Mouse (Mus musculus) right cerebral cortex, adult 2 months (tissue): Measurements from ENCODE around the gene Cops3.
A peak's percentile ranks its signal among the peaks of the same experiment; 100 is the strongest.

Experiments
- DNase-seq, 2 experiments: peaks; one replicate each; pipeline ENCODE4 v3.0.0; 2021 to 2022; ENCODE audit warnings: low spot score in 2 of 2

Gene Cops3

DNA sequence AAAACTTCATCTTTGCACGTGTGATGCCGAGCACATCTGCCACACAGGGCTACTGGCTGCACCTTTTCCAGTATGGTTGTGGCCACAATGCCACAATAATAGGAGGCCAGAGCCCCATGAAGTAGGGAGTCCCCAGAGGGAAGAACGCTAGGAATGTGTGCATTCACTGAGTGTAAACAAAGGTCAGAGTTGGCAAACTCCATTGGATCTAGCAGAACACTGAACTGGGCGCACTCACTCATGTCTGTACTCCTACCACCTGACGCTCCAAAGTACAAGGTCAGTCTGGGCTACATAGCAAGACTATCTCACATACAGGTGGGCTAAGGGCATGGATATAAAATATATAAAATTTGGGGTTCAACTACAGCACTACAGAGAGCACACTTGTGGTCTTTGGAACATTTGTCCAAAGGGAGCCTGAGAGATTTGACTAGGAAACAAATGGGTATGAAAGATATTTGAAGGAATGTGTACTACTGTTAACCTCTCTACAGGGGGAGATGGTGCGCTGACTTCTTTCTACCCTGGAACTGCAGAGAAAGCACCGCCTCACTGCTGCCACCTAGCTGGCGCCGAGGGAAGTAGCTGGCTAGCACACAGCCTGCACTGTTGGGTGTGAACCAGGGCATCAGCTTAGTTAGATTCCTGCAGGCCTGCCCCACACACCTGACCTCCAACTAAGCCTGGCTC, 61.3 kb downstream of the Cops3 start:
- DNase-seq = peak; percentile 64 to 65

- DNase-seq = no peak
These were observed 62.4 kb downstream of the Cops3 start for GRCm38 (mm10) chr11:59777259-59777658.

GRCm38 (mm10) chr11:59775435-59776148, 64.0 kb downstream of the Cops3 start:
- DNase-seq = no peak

GRCm38 (mm10) chr11:59774522-59774921, 65.1 kb downstream of the Cops3 start:
- no peak for DNase-seq

DNA sequence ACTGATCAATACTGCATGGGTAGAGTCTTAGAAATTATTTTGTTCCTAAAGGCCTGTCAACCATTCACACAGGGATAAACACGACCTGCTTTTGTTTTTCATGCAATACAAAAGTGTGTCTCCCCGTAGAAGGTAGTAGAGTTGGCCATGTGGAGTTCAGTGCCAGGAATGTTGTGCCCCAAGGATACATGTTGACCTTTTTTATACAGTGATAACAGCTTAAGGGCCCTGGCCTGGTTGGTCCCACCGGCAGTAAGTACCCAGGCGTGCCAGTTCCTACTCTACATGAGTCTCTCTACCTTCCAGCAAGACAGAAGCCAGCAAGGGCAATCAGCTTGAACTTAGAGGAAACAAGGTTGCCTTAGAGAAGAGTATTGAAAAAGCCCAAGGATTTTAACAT, 66.7 kb downstream of the Cops3 start:
- DNase-seq = no peak

DNA sequence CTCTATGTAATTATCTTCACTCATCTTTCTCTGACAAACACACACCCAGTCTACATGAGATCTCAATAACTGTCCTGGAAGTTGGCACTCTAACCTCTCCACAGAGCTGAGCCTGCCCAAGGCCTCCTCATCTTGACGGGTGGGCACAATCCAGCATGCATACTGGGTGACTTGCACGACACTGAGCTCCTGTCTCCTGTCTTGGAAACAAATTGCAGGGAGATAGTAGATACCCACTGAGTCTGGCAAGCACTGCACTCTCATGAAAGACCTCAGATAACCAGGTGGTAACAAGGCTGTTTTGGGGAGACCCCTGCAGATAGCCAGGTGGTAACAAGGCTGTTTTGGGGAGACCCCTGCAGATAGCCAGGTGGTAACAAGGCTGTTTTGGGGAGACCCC, 67.3 kb downstream of the Cops3 start:
- DNase-seq = no peak

GRCm38 (mm10) chr11:59770753-59771152, 68.9 kb downstream of the Cops3 start:
- DNase-seq = no peak

DNA sequence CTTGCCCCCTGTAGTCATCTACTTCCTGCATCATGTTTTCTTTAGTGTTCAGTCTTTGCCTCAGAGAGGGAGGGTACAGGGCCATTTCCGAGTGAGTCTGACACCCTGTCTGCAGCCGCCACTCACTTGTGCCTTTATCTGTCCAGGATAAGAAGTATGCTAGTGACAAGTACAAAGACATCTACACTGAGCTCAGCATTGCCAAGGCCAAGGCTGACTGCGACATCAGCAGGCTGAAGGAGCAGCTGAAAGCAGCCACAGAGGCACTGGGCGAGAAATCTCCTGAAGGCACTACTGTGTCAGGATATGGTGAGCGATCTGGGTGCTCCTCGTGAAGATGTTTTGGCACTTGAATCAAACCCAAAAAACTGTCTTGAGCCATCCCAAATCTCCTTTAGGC, 69.9 kb downstream of the Cops3 start:
- no peak for DNase-seq

- no peak for DNase-seq
These were observed 70.3 kb downstream of the Cops3 start for GRCm38 (mm10) chr11:59769307-59769706.
